Mouse (Mus musculus): Measurements from ENCODE around the gene Cntn2. TPM values are rescaled to one million over a fixed set of nuclear protein-coding genes. Genes with fewer than 3 reads are reported as not detected.

Cntn2 gene
- polyA plus RNA-seq, 1 experiment from 2014 or later = 30.9 TPM

DNA sequence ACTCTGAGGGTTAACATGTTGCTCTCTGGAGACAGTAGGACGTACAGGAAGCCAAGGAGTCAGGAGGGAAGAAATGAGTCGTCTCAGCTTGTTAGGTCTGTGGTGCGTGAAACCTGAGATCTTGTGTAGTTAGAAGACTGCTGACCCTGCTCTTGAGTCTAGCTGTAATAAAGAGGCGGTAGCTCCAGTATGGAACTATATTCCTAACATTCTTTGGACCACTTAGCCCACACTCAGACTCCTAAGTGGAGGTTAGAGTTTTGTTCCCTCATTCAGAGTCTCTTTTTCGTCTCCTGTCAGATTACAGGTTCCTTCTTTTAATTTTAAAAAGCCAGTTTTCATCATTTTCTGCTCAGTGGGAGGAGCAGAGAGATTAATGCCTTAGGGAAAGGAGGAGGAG is 78.4 kb downstream of the Cntn2 start:
- Histone ChIP-seq H3K9me3 (ENCODE audit: control insufficient read depth, low read length) (no peaks in the 10 kb centered on the region), H3K4me3 (ENCODE audit: low read depth, low read length) (no peak overlapping the region), H3K36me3 (ENCODE audit: control insufficient read depth, insufficient read depth, low read length) (peaks cover 4% of the 10 kb centered on the region; the same call in 1 of the 2 replicates), H3K4me1 (ENCODE audit: control insufficient read depth, insufficient read depth, low read length) (no peaks in the 10 kb centered on the region), H3K27ac (ENCODE audit: low read depth, low read length) (no peak overlapping the region), H3K9ac (ENCODE audit: low read length) (no peak overlapping the region), H3K4me2 (no peak overlapping the region), H3K27me3 (ENCODE audit: control insufficient read depth, insufficient read depth, low read length) (no peaks in the 10 kb centered on the region)
- DNase-seq (ENCODE audit: low spot score, missing footprints) (no peak), ATAC-seq (ENCODE audit: low FRiP score) (no peak)
- WGBS = 89% methylated on average over 5 of the region's 5 CpGs

Other genes starting within 250 kb of the Cntn2 start
- 3.5 and 4.5 TPM in 2 replicates for gene Klhdc8a, start 244.6 kb downstream of the Cntn2 start, polyA plus RNA-seq (2014; fragmentation: Nextera tagmentation; extraction: Ambion mirVana)
- 100 and 105 TPM in 2 replicates for gene Nuak2, start 227.1 kb downstream of the Cntn2 start, polyA plus RNA-seq (2014; fragmentation: Nextera tagmentation; extraction: Ambion mirVana)
- 8.9 and 11.1 TPM in 2 replicates for gene Tmcc2, start 152.0 kb downstream of the Cntn2 start, polyA plus RNA-seq (2014; fragmentation: Nextera tagmentation; extraction: Ambion mirVana)
- gene Dstyk, start 125.7 kb downstream of the Cntn2 start, polyA plus RNA-seq (2014; fragmentation: Nextera tagmentation; extraction: Ambion mirVana) = 11.6 and 13.0 TPM in 2 replicates
- gene Rbbp5, start 65.9 kb downstream of the Cntn2 start, polyA plus RNA-seq (2014; fragmentation: Nextera tagmentation; extraction: Ambion mirVana) = 65.2 and 65.9 TPM in 2 replicates
- 0.86 and 1.5 TPM in 2 replicates for gene Tmem81, start 37.0 kb downstream of the Cntn2 start, polyA plus RNA-seq (2014; fragmentation: Nextera tagmentation; extraction: Ambion mirVana)
- gene Nfasc, start 198.5 kb upstream of the Cntn2 start, polyA plus RNA-seq (2014; fragmentation: Nextera tagmentation; extraction: Ambion mirVana) = 16.4 and 19.2 TPM in 2 replicates